Comparison of ENCODE assay signal across 8 mouse cellular contexts in the genomic region with DNA sequence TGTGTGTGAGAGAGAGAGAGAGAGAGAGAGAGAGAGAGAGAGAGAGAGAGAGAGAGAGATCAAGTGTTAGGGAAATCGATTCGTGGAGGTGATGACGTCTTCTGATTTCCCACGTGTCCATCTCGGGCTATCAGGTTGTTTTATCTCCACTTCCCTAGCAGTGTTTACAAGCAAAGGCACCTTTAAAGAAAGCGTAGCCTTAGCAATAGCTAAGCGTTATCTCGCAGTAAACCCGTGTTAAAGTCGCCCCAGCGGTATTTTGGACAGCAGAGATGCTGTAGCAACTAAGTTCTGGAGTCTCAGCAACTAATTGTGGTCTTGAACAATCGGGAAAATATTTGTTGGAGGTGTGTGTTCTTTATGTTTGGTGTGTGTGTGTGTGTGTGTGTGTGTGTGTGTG. TPM values are rescaled to one million over a fixed set of nuclear protein-coding genes. Genes with fewer than 3 reads are reported as not detected.
DNase-seq lines count a peak whose midpoint lies in the region; ATAC-seq and TF ChIP-seq lines count a peak whose summit lies in the region.

No protein-coding gene starts in this region.

- H3K9ac ChIP-seq in kidney, embryonic 15.5 days = peak overlapping the region; percentile 88; the same call in 1 of the 2 replicates
- no peak overlapping the region for H3K9ac ChIP-seq in midbrain, postnatal 0 days (replicated peaks; ENCODE audit: low read length, poor library complexity, severe bottlenecking)

- H3K36me3 ChIP-seq in embryonic facial prominence, embryonic 10.5 days (replicated peaks) = 0 out of 2 replicates have a peak, but pooled peaks cover 8% of the 10 kb centered on the region
- H3K36me3 ChIP-seq in kidney, embryonic 15.5 days = peaks cover 8% of the 10 kb centered on the region; the same call in 1 of the 2 replicates
- H3K36me3 ChIP-seq in midbrain, postnatal 0 days (ENCODE audit: insufficient read depth, low read length) = no peaks in the 10 kb centered on the region

- 4% methylated on average over 12 of the region's 12 CpGs for WGBS in embryonic facial prominence, embryonic 10.5 days
- 4% methylated on average over 12 of the region's 12 CpGs for WGBS in kidney, embryonic 15.5 days
- 6% methylated on average over 12 of the region's 12 CpGs for WGBS in midbrain, postnatal 0 days

- TF ChIP-seq CTCF in midbrain, postnatal 0 days (IDR thresholded peaks at IDR 0.05) = no peak

- peaks cover 18% of the 10 kb centered on the region for H3K4me1 ChIP-seq in embryonic facial prominence, embryonic 10.5 days
- peaks cover 39% of the 10 kb centered on the region for H3K4me1 ChIP-seq in kidney, embryonic 15.5 days
- H3K4me1 ChIP-seq in midbrain, postnatal 0 days (ENCODE audit: insufficient read depth, low read length) = no peaks in the 10 kb centered on the region; the same call in 1 of the 2 replicates

- H3K4me2 ChIP-seq in kidney, embryonic 15.5 days = peak overlapping the region; percentile 79
- H3K4me2 ChIP-seq in midbrain, postnatal 0 days (ENCODE audit: low read depth, low read length, poor library complexity, severe bottlenecking) = peak overlapping the region; percentile 100

- peak; percentile 47 for DNase-seq in kidney, adult 18-20 months
- no peak for DNase-seq in kidney, postnatal 25 days
- DNase-seq in embryonic facial prominence, embryonic 10.5 days (ENCODE audit: low spot score) = peak; percentile 18
- no peak for DNase-seq in midbrain, postnatal 0 days (ENCODE audit: low spot score)
- DNase-seq in left cerebral cortex, postnatal 10 days (ENCODE audit: extremely low spot score in 1 of 2, low spot score in 2 of 2) = no peak
- no peak for DNase-seq in thymus, adult 18-20 months
- no peak for DNase-seq in spleen, postnatal 36 days (ENCODE audit: low spot score in 2 of 2)

- peak overlapping the region; percentile 88 for H3K27ac ChIP-seq in embryonic facial prominence, embryonic 10.5 days (replicated peaks)
- H3K27ac ChIP-seq in kidney, embryonic 15.5 days = 0 out of 2 replicates have a peak overlapping the region, but pooled peaks have one; percentile 93
- H3K27ac ChIP-seq in midbrain, postnatal 0 days (ENCODE audit: low read depth, low read length) = no peak overlapping the region

- intact Hi-C loops in left cerebral cortex, postnatal 10 days (cut with DNase I) = no loop called here

- peaks cover 20% of the 10 kb centered on the region for H3K27me3 ChIP-seq in embryonic facial prominence, embryonic 10.5 days (replicated peaks; ENCODE audit: low read depth, poor library complexity, severe bottlenecking)
- H3K27me3 ChIP-seq in kidney, embryonic 15.5 days = peaks cover 15% of the 10 kb centered on the region
- H3K27me3 ChIP-seq in midbrain, postnatal 0 days (ENCODE audit: insufficient read depth, low read length) = no peaks in the 10 kb centered on the region

- no peak for ATAC-seq in kidney, embryonic 15.5 days (replicated peaks; ENCODE audit: low FRiP score)
- no peak for ATAC-seq in midbrain, postnatal 0 days (ENCODE audit: low FRiP score)

- no peaks in the 10 kb centered on the region for H3K9me3 ChIP-seq in embryonic facial prominence, embryonic 10.5 days
- no peaks in the 10 kb centered on the region for H3K9me3 ChIP-seq in kidney, embryonic 15.5 days (replicated peaks)
- no peaks in the 10 kb centered on the region for H3K9me3 ChIP-seq in midbrain, postnatal 0 days (ENCODE audit: low read length)

- H3K4me3 ChIP-seq in embryonic facial prominence, embryonic 10.5 days = peak overlapping the region; percentile 87
- peak overlapping the region; percentile 94 for H3K4me3 ChIP-seq in kidney, embryonic 15.5 days (replicated peaks)
- H3K4me3 ChIP-seq in midbrain, postnatal 0 days (ENCODE audit: low read depth, low read length) = peak overlapping the region; percentile 51

RNA-seq across cellular contexts. Expression of gene Pawr, which starts 1.7 kb away (rescaled TPM):
- 7.6 and 9.1 TPM in 2 replicates for polyA plus RNA-seq in embryonic facial prominence, embryonic 10.5 days (2016; fragmentation: Nextera tagmentation; extraction: Ambion mirVana)
- 16.5 and 17.5 TPM in 2 replicates for polyA plus RNA-seq in kidney, embryonic 15.5 days (2015; fragmentation: Nextera tagmentation; extraction: Ambion mirVana)
- total RNA-seq in midbrain, postnatal 0 days (2014; rRNA removed) = 5.1 and 8.4 TPM in 2 replicates
- 1.9 and 2.3 TPM in 2 replicates for polyA plus RNA-seq in midbrain, postnatal 0 days (2015; fragmentation: Nextera tagmentation; extraction: Ambion mirVana)
- 1 to 10 TPM; 1.8 to 2.5 TPM for total RNA-seq in left cerebral cortex, postnatal 10 days (2021)

Comparison
In these comparisons a context has a peak if more than half of its experiments do, and no peak if none do; other contexts are left out.
1. DNase-seq: peak in kidney, adult 18-20 months (single experiment) and embryonic facial prominence, embryonic 10.5 days (single experiment); none in kidney, postnatal 25 days (0 of 2), midbrain, postnatal 0 days (single experiment), left cerebral cortex, postnatal 10 days (0 of 2), thymus, adult 18-20 months (0 of 2) and spleen, postnatal 36 days (0 of 2).
2. Peak in every context shown above with its lines, with median percentiles within 50 percentile points of each other: H3K4me3 ChIP-seq.